Mouse (Mus musculus): ENCODE data around the gene Cish.

The Cish gene

GRCm38 (mm10) chr9:107335909-107336308, 40.1 kb downstream of the Cish start:
- no peaks in the 10 kb centered on the region for H3K36me3 ChIP-seq (ENCODE audit: control insufficient read depth, insufficient read depth, low read length, poor library complexity, severe bottlenecking)
- DNase-seq (ENCODE audit: low read depth, low spot score) = peak; percentile 83
- H3K27me3 ChIP-seq (ENCODE audit: control insufficient read depth, insufficient read depth, low read length, poor library complexity, severe bottlenecking) = no peaks in the 10 kb centered on the region

- no peaks in the 10 kb centered on the region for H3K36me3 ChIP-seq (ENCODE audit: control insufficient read depth, insufficient read depth, low read length, poor library complexity, severe bottlenecking)
- no peaks in the 10 kb centered on the region for H3K27me3 ChIP-seq (ENCODE audit: control insufficient read depth, insufficient read depth, low read length, poor library complexity, severe bottlenecking)
- no peak for DNase-seq (ENCODE audit: low read depth, low spot score)
These were observed 40.6 kb downstream of the Cish start for GRCm38 (mm10) chr9:107336386-107336785.

- peak; percentile 87 for DNase-seq (ENCODE audit: low read depth, low spot score)
- H3K27me3 ChIP-seq (ENCODE audit: control insufficient read depth, insufficient read depth, low read length, poor library complexity, severe bottlenecking) = no peaks in the 10 kb centered on the region
- no peaks in the 10 kb centered on the region for H3K36me3 ChIP-seq (ENCODE audit: control insufficient read depth, insufficient read depth, low read length, poor library complexity, severe bottlenecking)
These were observed 42.5 kb downstream of the Cish start, which contains the start of gene Hemk1 for GRCm38 (mm10) chr9:107338172-107338883. Gene Hemk1, minus strand, starts transcription at chr9:107338350.

- no peaks in the 10 kb centered on the region for H3K36me3 ChIP-seq (ENCODE audit: control insufficient read depth, insufficient read depth, low read length, poor library complexity, severe bottlenecking)
- DNase-seq (ENCODE audit: low read depth, low spot score) = peak; percentile 94
- no peaks in the 10 kb centered on the region for H3K27me3 ChIP-seq (ENCODE audit: control insufficient read depth, insufficient read depth, low read length, poor library complexity, severe bottlenecking)
These were observed 44.5 kb downstream of the Cish start, which contains the start of gene 6430571L13Rik for GRCm38 (mm10) chr9:107340267-107340859. Gene 6430571L13Rik, plus strand, starts transcription at chr9:107340602.

GRCm38 (mm10) chr9:107340911-107341645, 45.3 kb downstream of the Cish start:
- DNase-seq (ENCODE audit: low read depth, low spot score) = no peak
- H3K36me3 ChIP-seq (ENCODE audit: control insufficient read depth, insufficient read depth, low read length, poor library complexity, severe bottlenecking) = no peaks in the 10 kb centered on the region
- no peaks in the 10 kb centered on the region for H3K27me3 ChIP-seq (ENCODE audit: control insufficient read depth, insufficient read depth, low read length, poor library complexity, severe bottlenecking)

GRCm38 (mm10) chr9:107342201-107342709, 46.4 kb downstream of the Cish start:
- no peak for DNase-seq (ENCODE audit: low read depth, low spot score)
- H3K36me3 ChIP-seq (ENCODE audit: control insufficient read depth, insufficient read depth, low read length, poor library complexity, severe bottlenecking) = no peaks in the 10 kb centered on the region
- H3K27me3 ChIP-seq (ENCODE audit: control insufficient read depth, insufficient read depth, low read length, poor library complexity, severe bottlenecking) = no peaks in the 10 kb centered on the region

- no peak for DNase-seq (ENCODE audit: low read depth, low spot score)
- Histone ChIP-seq H3K36me3 (ENCODE audit: control insufficient read depth, insufficient read depth, low read length, poor library complexity, severe bottlenecking) (no peaks in the 10 kb centered on the region), H3K27me3 (ENCODE audit: control insufficient read depth, insufficient read depth, low read length, poor library complexity, severe bottlenecking) (no peaks in the 10 kb centered on the region)
These were observed 47.5 kb downstream of the Cish start for GRCm38 (mm10) chr9:107343146-107343943.

GRCm38 (mm10) chr9:107344027-107344426, 48.2 kb downstream of the Cish start:
- H3K36me3 ChIP-seq (ENCODE audit: control insufficient read depth, insufficient read depth, low read length, poor library complexity, severe bottlenecking) = no peaks in the 10 kb centered on the region
- no peaks in the 10 kb centered on the region for H3K27me3 ChIP-seq (ENCODE audit: control insufficient read depth, insufficient read depth, low read length, poor library complexity, severe bottlenecking)
- no peak for DNase-seq (ENCODE audit: low read depth, low spot score)

- Histone ChIP-seq H3K27me3 (ENCODE audit: control insufficient read depth, insufficient read depth, low read length, poor library complexity, severe bottlenecking) (no peaks in the 10 kb centered on the region), H3K36me3 (ENCODE audit: control insufficient read depth, insufficient read depth, low read length, poor library complexity, severe bottlenecking) (no peaks in the 10 kb centered on the region)
- DNase-seq (ENCODE audit: low read depth, low spot score) = no peak
These were observed 50.3 kb downstream of the Cish start for GRCm38 (mm10) chr9:107346081-107346480.

GRCm38 (mm10) chr9:107347586-107348183, 51.9 kb downstream of the Cish start:
- DNase-seq (ENCODE audit: low read depth, low spot score) = no peak
- Histone ChIP-seq H3K36me3 (ENCODE audit: control insufficient read depth, insufficient read depth, low read length, poor library complexity, severe bottlenecking) (no peaks in the 10 kb centered on the region), H3K27me3 (ENCODE audit: control insufficient read depth, insufficient read depth, low read length, poor library complexity, severe bottlenecking) (no peaks in the 10 kb centered on the region)

- Histone ChIP-seq H3K36me3 (ENCODE audit: control insufficient read depth, insufficient read depth, low read length, poor library complexity, severe bottlenecking) (no peaks in the 10 kb centered on the region), H3K27me3 (ENCODE audit: control insufficient read depth, insufficient read depth, low read length, poor library complexity, severe bottlenecking) (0 out of 2 replicates have a peak, but pooled peaks cover 1% of the 10 kb centered on the region)
- no peak for DNase-seq (ENCODE audit: low read depth, low spot score)
These were observed 53.5 kb downstream of the Cish start for GRCm38 (mm10) chr9:107349321-107349720.

Measured in splenic B cell, adult 2 months (primary cell).